Mouse (Mus musculus): ENCODE results near the gene Cacna1d.

GRCm38 (mm10) chr14:30422376-30423140, 68.7 kb downstream of the Cacna1d start:
- no peak for TF ChIP-seq EP300 (IDR thresholded peaks at IDR 0.05; ENCODE audit: low read length)
- TF ChIP-seq HCFC1 (IDR thresholded peaks at IDR 0.05; ENCODE audit: low read depth, low read length), result no peak
- no peak for TF ChIP-seq MAX (IDR thresholded peaks at IDR 0.05; ENCODE audit: low read length)
- TF ChIP-seq CTCF (conservative IDR thresholded peaks at IDR 0.05 in 1 of 2, IDR thresholded peaks at IDR 0.05 in 1 of 2; ENCODE audit: low read depth in 2 of 2, low read length in 2 of 2), result no peak
- no peak for TF ChIP-seq NELFE (IDR thresholded peaks at IDR 0.05; ENCODE audit: low read depth, low read length)
- no peak for TF ChIP-seq CHD2 (IDR thresholded peaks at IDR 0.05; ENCODE audit: low read length)
- TF ChIP-seq POLR2A (IDR thresholded peaks at IDR 0.05; ENCODE audit: low read depth, low read length), result no peak

Data from CH12.LX (cell line).